ENCODE assay signal across 9 mouse cellular contexts in genomic region chr3:121370301-121370700, GRCm38 (mm10). TPM values are rescaled to one million over a fixed set of nuclear protein-coding genes. Genes with fewer than 3 reads are reported as not detected.
DNase-seq lines count a peak whose midpoint lies in the region; ATAC-seq lines count a peak whose summit lies in the region.
"Had no signal": no experiment of that assay in that cellular context is flagged by ENCODE, and none has a peak within 500 bp of the region (broad histone marks: within the 10 kb centered on the region; RNA-seq: fewer than 3 reads in every experiment).

No protein-coding gene starts in this region.

- H3K36me3 ChIP-seq in heart, embryonic 10.5 days: no peaks in the 10 kb centered on the region

- WGBS in heart, embryonic 10.5 days: 83% methylated on average over 13 of the region's 13 CpGs

- H3K27me3 ChIP-seq in heart, embryonic 10.5 days (ENCODE audit: insufficient read depth, poor library complexity, severe bottlenecking): no peaks in the 10 kb centered on the region

- peaks cover 27% of the 10 kb centered on the region for H3K4me1 ChIP-seq in heart, embryonic 10.5 days

- no peak overlapping the region for H3K4me3 ChIP-seq in heart, embryonic 10.5 days

- peak overlapping the region; percentile 44; the same call in 1 of the 2 replicates for H3K27ac ChIP-seq in heart, embryonic 10.5 days

- H3K9me3 ChIP-seq in heart, embryonic 10.5 days: no peaks in the 10 kb centered on the region

- intact Hi-C loops in left cerebral cortex, postnatal 10 days (cut with DNase I): no loop called here

- DNase-seq in heart, embryonic 10.5 days (ENCODE audit: low spot score): no peak
- no peak for DNase-seq in heart, adult 8-10 months (ENCODE audit: low spot score)
- peak; percentile 45 to 68 for DNase-seq in CD8-positive naive resting alpha-beta T cell, adult 2 months (ENCODE audit: low read depth in 2 of 2, low spot score in 2 of 2)
- DNase-seq in spleen, postnatal 36 days (ENCODE audit: low spot score in 2 of 2): peak; percentile 69 to 74
- DNase-seq in left cerebral cortex, postnatal 10 days (ENCODE audit: extremely low spot score in 1 of 2, low spot score in 2 of 2): no peak
- DNase-seq in embryo, embryonic 9.5 days (ENCODE audit: extremely low spot score): no peak
- no peak for DNase-seq in urinary bladder, adult 2 months (ENCODE audit: low spot score)
- DNase-seq: heart, postnatal 36 days had no signal

- peak; percentile 73 for ATAC-seq in inflammation-experienced regulatory T-cells, adult 6 months

RNA-seq across cellular contexts. Expression of gene Cnn3, which starts 56.0 kb away (rescaled TPM):
- polyA plus RNA-seq in heart, embryonic 10.5 days (2016; fragmentation: Nextera tagmentation; extraction: Ambion mirVana): 493 and 655 TPM in 2 replicates
- 10 to 100 TPM; 30.4 to 35.4 (median 33.8) TPM for total RNA-seq in heart, adult 8-10 months (2022)
- polyA plus RNA-seq in inflammation-experienced regulatory T-cells, adult 6 months (2017; shearing (Covaris generic)): 1 to 10 TPM; 1.4 to 2.3 (median 2.1) TPM
- 10 to 100 TPM; 67.4 to 70.1 TPM for total RNA-seq in left cerebral cortex, postnatal 10 days (2021)
- 427 and 481 TPM in 2 replicates for polyA plus RNA-seq in urinary bladder, adult 2 months (2012; rRNA removed)

Comparison
In these comparisons a context has a peak if more than half of its experiments do, and no peak if none do; other contexts are left out.
1. DNase-seq: peak in CD8-positive naive resting alpha-beta T cell, adult 2 months (2 of 2) and spleen, postnatal 36 days (2 of 2); none in heart, embryonic 10.5 days (single experiment), heart, adult 8-10 months (single experiment), left cerebral cortex, postnatal 10 days (0 of 2), embryo, embryonic 9.5 days (single experiment) and urinary bladder, adult 2 months (single experiment).
2. RNA of gene Cnn3, which starts 56.0 kb away (polyA plus RNA-seq): 493 to 655 TPM in heart, embryonic 10.5 days and 427 to 481 TPM in urinary bladder, adult 2 months; 1.4 to 2.3 TPM in inflammation-experienced regulatory T-cells, adult 6 months; every median in the first group is over 100 times any median in the second.